Mouse (Mus musculus): Measurements from ENCODE around the gene Maats1.
"Not testable (repeated sequence)": the region's sequence is repeated elsewhere in the genome, so short reads cannot be mapped to it uniquely, and the experiment has no call there.

Gene Maats1

DNA sequence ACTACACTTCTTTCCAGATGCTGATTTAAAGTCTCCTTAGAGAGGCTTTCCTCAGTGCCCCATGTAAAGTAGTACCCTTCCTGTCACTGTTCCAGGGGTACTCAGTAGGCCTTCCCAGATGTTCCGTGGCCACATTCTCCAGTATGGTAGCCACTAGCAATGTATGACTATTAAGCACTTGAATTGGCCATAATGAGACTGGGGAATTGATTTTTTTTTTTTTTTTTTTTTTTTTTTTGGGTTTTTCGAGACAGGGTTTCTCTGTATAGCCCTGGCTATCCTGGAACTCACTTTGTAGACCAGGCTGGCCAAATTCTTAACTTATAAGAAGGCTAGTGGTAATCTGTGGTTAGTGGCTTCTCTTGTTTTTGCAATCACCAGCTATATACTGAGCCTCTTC is 7.9 kb upstream of the Maats1 start:
- DNase-seq (ENCODE audit: extremely low spot score, low read depth, low spot score) = no peak

DNA sequence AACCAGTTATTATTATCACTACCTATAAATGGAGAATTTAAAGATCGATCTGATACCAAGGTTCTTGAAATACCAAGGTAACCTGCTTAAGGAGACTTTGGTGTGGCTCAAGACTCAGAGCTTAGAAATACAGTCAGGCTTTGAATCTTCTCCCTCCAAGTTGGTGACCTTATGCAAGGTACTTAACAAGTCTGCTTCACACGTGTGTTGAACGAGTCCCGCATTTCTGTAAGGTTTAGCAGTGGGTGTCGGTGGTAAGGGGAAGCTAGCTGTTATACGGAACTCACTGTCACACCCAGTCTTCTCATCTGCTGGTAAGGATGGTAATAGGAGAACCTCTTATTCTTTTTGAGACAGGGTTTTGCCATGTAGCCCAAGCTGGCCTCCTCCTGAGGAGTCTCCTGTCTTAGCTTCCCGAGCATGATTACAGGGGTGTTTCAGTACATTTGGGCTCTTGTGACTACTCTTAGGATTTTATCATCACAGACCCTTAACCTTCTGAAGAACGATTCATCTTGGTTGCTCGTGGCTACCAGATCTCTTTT is 6.3 kb upstream of the Maats1 start:
- DNase-seq (ENCODE audit: extremely low spot score, low read depth, low spot score) = no peak

DNA sequence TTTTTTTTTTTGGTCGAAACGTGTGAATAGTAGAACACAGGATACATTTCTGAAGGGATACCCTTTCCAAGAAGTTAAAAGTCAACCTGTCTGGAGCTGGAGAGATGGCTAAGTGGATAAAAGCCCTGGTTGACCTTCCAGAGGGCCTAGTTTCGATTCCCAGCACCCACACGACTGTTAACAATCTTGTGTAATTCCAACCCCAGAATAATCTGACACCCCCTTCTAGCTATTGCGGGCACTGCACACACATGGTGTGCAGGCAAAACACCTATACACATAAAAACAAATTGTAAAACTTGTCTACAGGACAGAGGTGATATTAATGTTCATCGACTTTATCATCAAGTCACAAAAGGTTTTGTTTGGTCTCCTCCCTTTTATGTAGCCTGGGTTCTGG is 5.6 kb upstream of the Maats1 start:
- DNase-seq (ENCODE audit: extremely low spot score, low read depth, low spot score) = no peak

DNA sequence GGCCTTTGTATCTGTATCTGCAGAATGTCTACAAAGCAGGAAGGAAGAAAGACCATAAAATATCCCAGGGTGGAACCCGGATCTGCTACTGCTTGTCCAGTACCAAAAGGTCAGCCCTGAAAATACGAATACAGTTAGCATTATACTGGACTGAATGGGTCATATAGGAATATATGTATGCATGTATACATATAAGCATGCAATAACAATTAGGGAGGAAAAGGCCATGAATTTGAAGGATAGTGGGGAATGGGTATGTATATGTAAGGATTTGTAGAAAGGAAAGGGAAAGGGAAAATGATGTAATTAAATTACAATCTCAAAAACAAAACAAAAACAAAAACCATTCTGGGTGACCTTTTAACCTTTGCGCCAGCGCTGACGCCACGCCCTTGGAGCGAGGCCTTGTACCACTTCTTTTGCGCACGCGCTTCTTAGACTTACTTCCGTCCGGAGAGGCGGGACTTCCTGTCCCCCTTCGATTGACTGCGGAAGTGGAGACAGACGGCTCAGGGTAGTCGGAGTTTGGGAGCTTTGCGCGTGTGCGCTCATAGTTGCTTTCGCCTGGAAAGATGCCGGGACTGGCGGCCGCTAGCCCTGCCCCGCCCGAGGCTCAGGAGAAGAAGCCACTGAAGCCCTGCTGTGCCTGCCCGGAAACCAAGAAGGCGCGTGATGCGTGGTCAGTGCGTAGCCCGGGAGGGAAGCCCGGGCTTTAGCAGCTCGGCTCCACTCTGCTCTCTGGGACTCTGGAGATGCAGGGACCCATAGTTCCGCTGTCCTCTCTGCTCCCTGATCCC is 4.8 kb upstream of the Maats1 start, which contains the start of the genes Cox17 and Gm21987:
Gene Cox17 (plus strand): TSS at position 463 of the 797 bp plus-strand sequence.
Gene Gm21987 (plus strand): TSS at position 512 of the 797 bp plus-strand sequence.
- DNase-seq (ENCODE audit: extremely low spot score, low read depth, low spot score) = peak; percentile 81

DNA sequence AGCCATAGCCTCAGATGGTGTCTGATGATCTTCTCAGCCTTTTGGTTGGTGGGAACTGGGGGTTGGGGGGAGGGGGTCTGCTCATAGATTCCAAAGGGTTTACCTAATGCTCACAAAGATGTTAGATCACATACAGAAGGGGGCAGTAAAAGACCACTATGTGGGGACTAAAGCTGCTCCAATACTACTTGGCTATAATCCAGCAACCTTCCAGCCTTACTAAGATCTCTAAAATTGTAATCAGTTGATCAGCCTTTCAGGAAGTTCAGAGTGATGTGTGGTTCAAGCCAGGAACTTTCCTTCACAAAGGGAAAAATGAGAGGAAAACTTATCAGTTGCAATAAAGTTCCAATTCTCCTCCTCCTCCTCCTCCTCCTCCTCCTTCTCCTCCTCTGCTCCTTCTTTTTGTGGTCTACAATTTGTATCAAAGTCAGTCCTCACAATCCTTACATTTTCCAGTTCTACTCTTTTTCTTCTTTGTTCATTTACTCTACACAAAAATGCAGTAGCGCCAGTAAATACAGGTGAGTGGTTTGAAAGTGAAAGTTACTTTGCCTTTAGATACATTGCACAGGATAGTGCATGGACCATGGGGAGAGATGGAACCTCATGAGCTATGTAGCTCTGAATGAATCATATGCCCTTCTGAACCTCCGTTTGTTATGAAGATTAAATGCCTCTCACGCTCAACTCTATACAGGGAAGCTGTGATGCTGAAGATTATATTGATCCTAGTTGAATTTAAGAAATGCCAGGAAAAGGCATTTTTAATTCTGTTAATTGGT is 3.2 kb upstream of the Maats1 start:
- no peak for DNase-seq (ENCODE audit: extremely low spot score, low read depth, low spot score)

DNA sequence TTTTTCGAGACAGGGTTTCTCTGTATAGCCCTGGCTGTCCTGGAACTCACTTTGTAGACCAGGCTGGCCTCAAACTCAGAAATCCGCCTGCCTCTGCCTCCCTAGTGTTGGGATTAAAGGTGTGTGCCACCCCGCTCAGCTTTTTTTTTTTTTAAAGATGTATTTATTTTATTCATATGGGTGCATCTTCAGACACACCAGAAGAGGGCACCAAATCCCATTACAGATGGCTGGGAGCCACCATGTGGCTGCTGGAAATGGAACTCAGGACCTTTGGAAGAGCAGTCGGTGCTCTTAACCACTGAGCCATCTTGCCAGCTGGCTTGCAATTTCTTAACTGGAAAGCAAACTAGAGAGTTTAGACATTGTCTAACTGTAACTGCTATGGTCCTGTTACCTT is 3.9 kb downstream of the Maats1 start:
- not testable (repeated sequence) for DNase-seq (ENCODE audit: extremely low spot score, low read depth, low spot score)

DNA sequence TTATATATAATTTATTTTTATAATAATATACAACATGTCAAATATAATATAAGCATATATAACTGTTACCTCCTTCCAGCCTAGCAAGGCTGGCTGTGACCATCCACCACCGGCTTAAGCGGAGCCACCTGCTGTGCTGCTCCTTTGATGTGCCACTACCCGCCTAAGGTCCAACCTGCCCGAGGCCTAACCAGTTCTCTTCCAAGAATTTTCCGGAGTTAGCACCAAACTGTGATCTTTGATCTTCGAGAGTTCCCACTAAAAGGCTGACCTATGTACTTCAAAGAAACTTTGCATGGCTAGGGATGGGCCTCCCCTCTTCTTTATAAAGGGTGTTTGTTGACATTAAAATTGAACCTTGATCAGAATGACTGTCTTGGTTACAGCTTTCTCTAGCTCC is 7.5 kb downstream of the Maats1 start:
- DNase-seq (ENCODE audit: extremely low spot score, low read depth, low spot score) = no peak

DNA sequence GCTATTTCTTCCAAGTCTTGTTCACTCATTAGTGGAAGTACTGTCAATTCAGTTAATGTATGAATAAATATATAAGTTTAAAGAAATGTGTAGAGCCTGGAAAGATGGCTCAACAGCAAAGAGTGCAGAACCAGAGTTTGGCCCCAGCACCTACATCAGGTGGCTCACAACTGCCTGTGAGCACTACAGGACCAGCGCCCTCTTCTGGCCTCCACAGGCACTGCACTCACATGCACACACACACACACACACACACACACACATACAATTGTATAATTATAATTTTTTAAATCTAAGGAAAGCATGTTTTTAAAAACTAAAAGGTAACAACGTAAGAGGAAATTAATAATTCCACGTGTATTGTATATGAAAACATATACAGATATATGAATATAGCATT is 12.6 kb downstream of the Maats1 start:
- DNase-seq (ENCODE audit: extremely low spot score, low read depth, low spot score) = no peak

DNA sequence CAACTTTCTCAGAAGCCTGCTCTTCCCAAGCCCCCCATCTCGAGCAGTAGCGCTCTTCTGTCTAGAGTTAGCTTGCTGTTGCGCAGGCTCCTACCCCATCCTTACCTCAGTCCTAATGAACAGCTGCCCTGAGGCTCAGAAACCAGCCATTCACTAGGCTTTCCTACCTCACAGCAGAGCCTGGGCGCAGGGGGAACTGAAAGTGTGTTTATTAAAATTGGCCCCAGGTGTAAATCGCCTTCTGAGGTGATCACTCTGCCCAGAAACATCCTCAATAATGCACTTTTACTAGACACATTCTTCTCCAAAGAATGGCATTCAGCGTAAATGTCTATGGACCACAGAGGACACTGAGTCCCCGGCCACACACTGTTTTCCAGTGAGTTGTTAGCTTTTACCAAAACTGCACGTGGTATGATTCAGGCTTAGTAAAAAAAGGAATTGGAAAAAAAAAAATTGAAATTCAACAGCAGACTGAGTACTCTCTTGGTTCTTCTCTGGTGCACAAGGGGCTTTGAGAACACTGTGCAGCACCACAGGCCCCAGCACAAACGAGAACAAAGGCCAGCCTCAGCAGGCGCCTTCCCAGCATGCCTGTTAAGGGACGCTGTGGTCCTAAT is 15.1 kb downstream of the Maats1 start:
- DNase-seq (ENCODE audit: extremely low spot score, low read depth, low spot score) = no peak

DNA sequence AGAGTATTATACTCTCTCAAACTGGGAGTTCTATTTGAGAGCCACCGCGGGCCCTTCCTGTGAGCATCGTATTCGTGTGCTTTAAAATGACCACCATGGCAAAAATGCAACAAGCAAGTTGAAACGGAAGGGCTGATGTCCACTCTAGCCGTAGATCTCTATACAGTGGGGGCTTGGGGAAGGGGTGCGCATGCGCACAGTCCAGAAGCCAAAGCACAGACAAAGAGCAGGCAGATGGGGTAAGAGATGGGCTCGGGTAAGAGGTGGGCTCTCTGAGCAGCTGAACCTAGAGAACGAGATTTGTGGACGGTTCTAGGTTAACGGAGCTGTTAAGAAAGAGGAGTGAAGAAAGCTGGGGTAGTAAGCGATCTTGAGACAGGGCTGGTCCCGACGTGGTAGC is 17.6 kb downstream of the Maats1 start:
- no peak for DNase-seq (ENCODE audit: extremely low spot score, low read depth, low spot score)

DNA sequence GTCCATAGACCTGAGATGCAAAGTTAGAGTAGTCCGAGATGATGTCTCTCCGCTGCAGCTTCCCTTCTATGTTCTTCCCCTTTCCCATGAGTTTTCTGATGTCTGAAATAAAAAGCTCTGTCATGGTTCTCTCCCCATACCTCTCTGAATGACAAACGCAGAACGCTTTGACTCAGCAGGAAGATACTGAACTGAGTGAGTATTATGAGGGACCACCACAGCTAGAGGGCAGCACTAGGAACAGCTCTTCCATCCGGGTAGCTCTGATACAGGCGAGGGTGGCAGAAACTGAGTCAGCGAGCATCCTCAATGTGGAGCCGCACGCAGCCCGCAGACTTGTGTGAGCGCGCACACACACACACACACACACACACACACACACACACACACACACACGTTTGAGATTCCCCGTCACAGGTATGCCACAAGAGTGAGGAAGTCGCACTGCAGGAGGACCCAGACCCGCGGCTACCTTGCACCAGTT is 20.4 kb downstream of the Maats1 start:
- no peak for DNase-seq (ENCODE audit: extremely low spot score, low read depth, low spot score)

DNA sequence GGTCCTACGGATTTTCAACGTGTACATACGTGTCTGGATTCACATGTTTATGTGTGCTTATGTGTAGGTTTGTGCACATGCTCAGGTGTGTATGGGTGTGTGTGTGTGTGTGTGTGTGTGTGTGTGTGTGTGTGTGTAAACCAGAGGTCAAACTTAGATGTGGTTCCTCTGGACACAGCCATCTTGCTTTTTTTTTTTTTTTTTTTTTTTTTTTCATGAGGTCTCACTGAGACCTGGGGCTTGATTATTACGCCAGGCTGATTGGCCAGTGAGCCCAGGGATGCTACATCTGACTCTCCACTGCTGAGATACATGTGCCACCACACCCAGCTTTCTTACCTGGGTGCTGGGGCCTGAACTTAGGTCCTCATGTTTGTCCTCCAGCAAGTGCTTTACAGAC is 22.9 kb downstream of the Maats1 start:
- no peak for DNase-seq (ENCODE audit: extremely low spot score, low read depth, low spot score)

DNA sequence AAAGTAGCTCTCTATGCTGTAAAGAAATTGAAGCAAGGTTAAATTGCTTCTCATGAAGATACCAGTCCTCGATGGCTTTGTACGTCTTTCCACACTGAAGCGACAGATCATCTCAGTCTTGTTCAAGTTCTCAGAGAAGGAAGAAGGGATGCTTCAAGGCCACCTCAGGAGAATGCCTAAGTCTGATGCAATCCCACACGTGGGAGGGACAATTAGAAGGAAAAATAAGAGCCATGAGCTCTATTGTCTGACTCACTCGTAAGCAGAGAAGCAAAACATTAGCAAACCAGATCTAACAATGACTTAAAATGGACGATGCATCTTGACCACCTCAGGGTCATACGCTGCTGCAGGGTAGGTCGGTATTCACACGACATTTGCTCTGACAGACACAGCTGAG is 23.5 kb downstream of the Maats1 start:
- DNase-seq (ENCODE audit: extremely low spot score, low read depth, low spot score) = no peak

DNA sequence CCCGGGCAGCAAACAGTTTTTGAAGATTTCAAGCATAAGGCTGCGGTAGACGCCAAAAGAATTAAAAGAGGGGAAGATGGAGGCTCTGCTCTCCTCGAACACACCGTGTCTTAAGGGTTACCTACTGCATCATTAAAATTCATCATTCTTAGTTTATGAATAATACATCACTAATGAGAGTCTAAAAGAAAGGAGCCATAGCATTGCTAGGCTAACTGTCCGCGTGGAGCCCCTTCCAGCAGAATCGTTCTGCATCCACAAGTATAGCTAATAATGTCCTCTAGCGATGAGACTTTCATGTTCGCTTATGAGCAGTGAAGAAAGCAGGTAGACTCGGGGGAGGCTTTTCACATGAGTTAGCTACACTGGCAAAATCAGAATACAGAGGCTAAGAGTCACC is 33.7 kb downstream of the Maats1 start:
- DNase-seq (ENCODE audit: extremely low spot score, low read depth, low spot score) = no peak

DNA sequence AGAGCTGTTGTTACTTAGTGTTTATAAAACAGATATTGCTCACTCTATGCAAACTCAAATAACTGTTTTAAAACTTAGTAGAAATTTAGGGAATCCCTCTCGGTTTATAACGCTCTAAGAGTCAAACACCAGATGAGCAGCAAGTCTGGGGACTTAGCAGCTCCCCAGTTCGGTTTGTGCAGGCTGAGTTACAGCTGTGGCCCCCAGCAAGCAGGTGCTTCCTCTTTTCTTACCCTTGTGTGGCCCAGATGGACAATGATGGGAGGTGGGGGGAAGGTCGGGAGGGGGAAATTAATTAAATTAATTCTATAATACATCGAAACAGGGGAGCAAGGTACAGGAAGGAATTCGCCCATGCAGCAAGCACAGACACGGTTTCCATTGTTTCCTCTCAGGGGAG is 34.3 kb downstream of the Maats1 start:
- DNase-seq (ENCODE audit: extremely low spot score, low read depth, low spot score) = no peak

DNA sequence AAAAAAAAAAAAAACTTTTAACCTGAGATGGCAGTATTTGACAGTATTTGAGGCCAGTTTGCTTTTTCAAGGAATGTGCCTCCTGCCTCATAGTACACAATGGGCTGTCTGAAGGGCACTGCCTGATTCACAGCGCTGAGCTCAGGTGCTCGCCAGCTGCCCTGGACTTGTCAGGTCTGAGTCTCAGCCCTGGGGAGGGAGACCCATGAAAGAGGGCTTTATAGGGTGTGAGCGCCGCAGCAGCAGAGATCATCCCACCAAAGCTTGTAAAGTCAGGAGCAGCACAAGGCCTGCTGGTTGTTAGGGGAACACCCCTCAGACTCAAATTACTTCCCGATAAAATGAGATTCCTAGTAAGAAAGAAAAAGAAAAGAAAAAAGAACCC is 34.7 kb downstream of the Maats1 start:
- no peak for DNase-seq (ENCODE audit: extremely low spot score, low read depth, low spot score)

DNA sequence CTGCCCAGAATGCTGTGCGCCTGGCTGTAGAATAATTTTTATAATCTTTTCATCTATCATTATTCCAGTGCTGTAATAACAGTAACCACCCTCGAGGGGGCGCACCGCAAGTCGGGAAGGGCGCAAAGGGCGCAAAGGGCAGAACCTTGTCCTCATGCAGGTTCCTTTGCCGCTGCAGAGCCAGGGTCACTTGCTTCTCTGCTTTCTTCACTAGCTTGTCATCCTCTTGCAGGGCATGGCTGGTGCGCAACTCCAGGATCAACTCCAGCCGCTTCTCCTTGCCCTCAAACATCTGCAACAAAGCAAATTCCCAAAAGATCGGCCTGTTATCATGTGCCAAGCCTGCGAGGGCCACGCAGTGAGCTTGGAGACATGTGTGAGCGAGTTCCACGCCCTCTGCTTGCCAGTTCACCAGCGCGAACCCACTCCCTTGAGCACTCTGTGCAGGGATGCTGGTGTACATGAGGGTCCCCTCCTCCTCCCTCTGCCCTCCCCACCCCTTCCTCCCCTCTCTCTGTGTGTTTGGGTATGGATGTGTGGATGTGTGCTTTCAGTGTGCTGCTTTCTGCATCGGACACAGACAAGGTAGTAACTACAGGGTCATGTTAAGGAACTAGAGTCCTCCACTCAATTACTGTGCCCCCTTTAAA is 35.2 kb downstream of the Maats1 start:
- DNase-seq (ENCODE audit: extremely low spot score, low read depth, low spot score) = no peak

DNA sequence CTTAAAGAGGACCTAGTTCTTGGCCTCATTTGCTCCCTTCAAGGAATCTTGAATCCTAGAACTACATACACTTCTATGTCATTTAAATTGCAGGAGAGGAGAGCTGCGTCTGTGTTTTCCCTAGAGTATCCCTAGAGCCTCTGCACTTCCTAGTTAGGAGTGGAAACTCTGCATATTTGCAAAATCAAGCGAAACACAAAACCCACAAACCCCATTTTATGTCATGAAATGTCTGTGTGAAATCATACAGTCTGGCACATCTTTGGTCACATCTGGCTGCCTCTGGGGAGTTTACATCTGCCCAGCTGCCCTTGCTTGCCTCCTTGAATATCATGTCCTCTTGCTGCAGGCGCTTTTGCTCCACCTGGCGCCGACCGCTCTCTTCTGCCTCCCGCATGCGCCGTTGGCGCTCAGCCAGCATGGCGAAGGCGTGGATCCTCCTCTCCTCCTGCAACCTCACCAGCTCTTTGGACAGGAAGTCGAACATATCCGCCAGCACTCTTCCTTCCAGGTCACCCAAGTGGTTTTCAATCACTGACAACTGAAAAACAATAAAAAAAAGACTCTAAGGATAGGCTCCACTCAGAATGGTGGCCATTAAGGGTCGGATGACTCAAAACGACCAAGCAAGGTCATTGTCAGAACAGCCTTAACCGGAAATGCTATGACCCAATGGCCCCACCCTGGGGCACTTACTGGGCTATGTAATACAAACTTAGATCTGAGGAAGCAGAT is 37.3 kb downstream of the Maats1 start:
- no peak for DNase-seq (ENCODE audit: extremely low spot score, low read depth, low spot score)

DNA sequence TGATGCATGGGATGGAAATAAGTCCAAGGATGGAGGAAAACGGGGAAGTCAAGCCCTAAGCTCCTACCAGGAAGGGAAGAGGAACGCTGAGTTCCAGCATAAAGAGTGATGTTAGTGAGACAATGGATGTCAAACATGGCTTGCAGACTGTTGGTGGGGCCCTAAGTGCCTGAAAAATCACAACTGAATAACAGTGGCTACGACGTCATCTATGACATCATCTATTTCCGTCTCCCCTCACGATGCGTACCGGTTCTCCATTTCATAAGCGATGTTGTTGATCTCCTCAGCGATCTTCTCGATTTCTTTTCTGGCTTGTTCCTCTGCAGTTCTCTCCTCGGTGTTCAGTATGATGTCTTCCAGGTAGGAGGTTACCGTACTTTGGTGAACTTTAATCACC is 39.6 kb downstream of the Maats1 start:
- DNase-seq (ENCODE audit: extremely low spot score, low read depth, low spot score) = no peak

DNA sequence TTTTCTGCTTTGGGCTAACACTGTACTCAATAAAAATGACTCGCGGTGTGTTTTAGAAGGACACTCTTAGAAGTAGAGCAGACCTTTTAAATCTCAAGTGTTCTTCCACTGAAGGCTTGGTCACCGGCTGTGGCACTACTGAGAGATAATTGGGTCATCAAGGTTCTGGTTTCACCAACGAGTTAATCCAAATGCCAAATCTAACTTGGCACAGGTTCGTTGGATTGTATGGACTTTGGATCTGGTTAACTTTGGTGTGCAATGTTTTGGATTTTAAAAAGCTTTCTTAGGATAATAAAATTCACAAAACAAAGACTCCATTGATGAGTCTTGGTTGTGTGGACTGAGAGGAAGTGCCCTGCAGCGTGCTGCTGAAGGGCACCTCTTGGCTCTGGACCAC is 43.5 kb downstream of the Maats1 start:
- no peak for DNase-seq (ENCODE audit: extremely low spot score, low read depth, low spot score)
